Mouse (Mus musculus): ENCODE results near the gene Enpp7.

The Enpp7 gene

GRCm38 (mm10) chr11:118987999-118988398 lies at the start of gene Enpp7:
Enpp7 (plus strand) TSS chr11:118988188.
- no peak for DNase-seq (ENCODE audit: low spot score)

GRCm38 (mm10) chr11:118939731-118940130 lies 48.3 kb upstream of the Enpp7 start:
- DNase-seq (ENCODE audit: low spot score): no peak

GRCm38 (mm10) chr11:118940539-118940938 lies 47.4 kb upstream of the Enpp7 start:
- DNase-seq (ENCODE audit: low spot score): no peak

GRCm38 (mm10) chr11:118941268-118941667 lies 46.7 kb upstream of the Enpp7 start:
- no peak for DNase-seq (ENCODE audit: low spot score)

- DNase-seq (ENCODE audit: low spot score): no peak
Measured at GRCm38 (mm10) chr11:118945868-118946267, 42.1 kb upstream of the Enpp7 start.

- no peak for DNase-seq (ENCODE audit: low spot score)
Measured at GRCm38 (mm10) chr11:118955016-118955415, 33.0 kb upstream of the Enpp7 start.

- no peak for DNase-seq (ENCODE audit: low spot score)
Measured at GRCm38 (mm10) chr11:118957070-118957471, 30.9 kb upstream of the Enpp7 start.

- DNase-seq (ENCODE audit: low spot score): no peak
Measured at GRCm38 (mm10) chr11:118960649-118961048, 27.3 kb upstream of the Enpp7 start.

- DNase-seq (ENCODE audit: low spot score): no peak
Measured at GRCm38 (mm10) chr11:118962478-118962877, 25.5 kb upstream of the Enpp7 start.

- no peak for DNase-seq (ENCODE audit: low spot score)
Measured at GRCm38 (mm10) chr11:118963926-118964325, 24.1 kb upstream of the Enpp7 start.

GRCm38 (mm10) chr11:118965078-118965477 lies 22.9 kb upstream of the Enpp7 start:
- DNase-seq (ENCODE audit: low spot score): no peak

- DNase-seq (ENCODE audit: low spot score): peak; percentile 17
Measured at GRCm38 (mm10) chr11:118971470-118972034, 16.4 kb upstream of the Enpp7 start.

- no peak for DNase-seq (ENCODE audit: low spot score)
Measured at GRCm38 (mm10) chr11:118972431-118973377, 15.3 kb upstream of the Enpp7 start.

GRCm38 (mm10) chr11:118974340-118974739 lies 13.6 kb upstream of the Enpp7 start:
- DNase-seq (ENCODE audit: low spot score): no peak

- DNase-seq (ENCODE audit: low spot score): peak; percentile 53
Measured at GRCm38 (mm10) chr11:118975427-118975826, 12.6 kb upstream of the Enpp7 start.

GRCm38 (mm10) chr11:118975917-118976316 lies 12.1 kb upstream of the Enpp7 start:
- peak; percentile 22 for DNase-seq (ENCODE audit: low spot score)

GRCm38 (mm10) chr11:118980388-118980787 lies 7.6 kb upstream of the Enpp7 start:
- DNase-seq (ENCODE audit: low spot score): no peak

GRCm38 (mm10) chr11:118981012-118981776 lies 6.8 kb upstream of the Enpp7 start:
- no peak for DNase-seq (ENCODE audit: low spot score)

GRCm38 (mm10) chr11:118982593-118983113 lies 5.3 kb upstream of the Enpp7 start:
- no peak for DNase-seq (ENCODE audit: low spot score)

- DNase-seq (ENCODE audit: low spot score): no peak
Measured at GRCm38 (mm10) chr11:118985571-118985970, 2.4 kb upstream of the Enpp7 start.

GRCm38 (mm10) chr11:118992781-118993180 lies 4.8 kb downstream of the Enpp7 start:
- no peak for DNase-seq (ENCODE audit: low spot score)

- DNase-seq (ENCODE audit: low spot score): no peak
Measured at GRCm38 (mm10) chr11:118995448-118995847, 7.5 kb downstream of the Enpp7 start.

Measured in c-Kit-positive CD71-positive TER-119-positive erythroid progenitor cells, embryonic 14.5 days (primary cell).